Mouse (Mus musculus) thymus, adult 2 months (tissue): ENCODE measurements at regions not wholly inside any gene's neighbourhood (a gene's known extent, or its start where the extent isn't known, plus 50 kb on each side); places are given as distances from the start of the nearest gene placed in this dataset.

Experiments used
- DNase-seq: peaks from one replicate; pipeline ENCODE4 v3.0.0; 2021
- H3K27ac ChIP-seq: fragments of 200-500 bp; 2 replicates; pipeline ENCODE4 v1.5.1; 2012; ENCODE audit warnings: low read length, control low read depth; ENCODE audit not compliant: control insufficient read depth, insufficient read depth
- H3K27me3 ChIP-seq: fragments of 200-500 bp; 2 replicates; pipeline ENCODE4 v1.6.1; 2012; ENCODE audit warnings: mild to moderate bottlenecking, low read length, moderate library complexity, mixed read lengths; ENCODE audit not compliant: control insufficient read depth, insufficient read depth
- H3K36me3 ChIP-seq: fragments of 200-500 bp; 2 replicates; pipeline ENCODE4 v1.6.1; 2012; ENCODE audit warnings: mild to moderate bottlenecking, low read length, moderate library complexity; ENCODE audit not compliant: control insufficient read depth, insufficient read depth
- H3K4me1 ChIP-seq: fragments of 200-500 bp; replicated peaks from 2 replicates; pipeline ENCODE4 v1.6.1; 2012; ENCODE audit warnings: low read length; ENCODE audit not compliant: control insufficient read depth, insufficient read depth
- H3K4me3 ChIP-seq: fragments of 200-500 bp; 2 replicates; pipeline ENCODE4 v1.5.1; 2012; ENCODE audit warnings: mild to moderate bottlenecking, low read length, control low read depth, moderate library complexity; ENCODE audit not compliant: control insufficient read depth, insufficient read depth
- CTCF ChIP-seq: fragments of 200-500 bp; IDR thresholded peaks from 2 replicates; pipeline ENCODE4 v1.5.1; 2012; ENCODE audit warnings: mild to moderate bottlenecking, control low read depth, low read length, moderate library complexity, borderline replicate concordance; ENCODE audit not compliant: control insufficient read depth, poor library complexity, insufficient read depth; ENCODE audit errors: extremely low read depth
- POLR2A ChIP-seq: fragments of 200-500 bp; IDR thresholded peaks from 2 replicates; pipeline ENCODE4 v1.6.1; 2012; ENCODE audit warnings: mild to moderate bottlenecking, low read length, control low read depth, moderate library complexity; ENCODE audit not compliant: control insufficient read depth, poor library complexity, insufficient read depth; ENCODE audit errors: extremely low read depth
- WGBS: fragments of 180-500 bp; shearing (Covaris S2); methylation state at CpG from one replicate; pipeline ENCODE4 v1.1.7; 2018; 5-methylcytosine and 5-hydroxymethylcytosine counted together

GRCm38 (mm10) chr16:77827322-77828117 is 225.6 kb upstream of the Gm11146 start:
- Histone ChIP-seq H3K27me3 (no peaks in the 10 kb centered on the region), H3K27ac (no peak overlapping the region), H3K4me3 (no peak overlapping the region), H3K36me3 (no peaks in the 10 kb centered on the region), H3K4me1 (no peaks in the 10 kb centered on the region)
- WGBS, result 80% methylated on average over 4 of the region's 4 CpGs
- no peak for DNase-seq
- TF ChIP-seq POLR2A (no peak), CTCF (no peak)

- Histone ChIP-seq H3K27ac (no peak overlapping the region), H3K4me1 (no peaks in the 10 kb centered on the region), H3K27me3 (no peaks in the 10 kb centered on the region), H3K4me3 (no peak overlapping the region), H3K36me3 (no peaks in the 10 kb centered on the region)
- 90% methylated on average over 5 of the region's 5 CpGs for WGBS
- no peak for TF ChIP-seq POLR2A
- no peak for TF ChIP-seq CTCF
- DNase-seq, result no peak
Measured at GRCm38 (mm10) chr16:77799709-77800108, 197.8 kb upstream of the Gm11146 start.

GRCm38 (mm10) chr16:77796926-77797325 is 195.0 kb upstream of the Gm11146 start:
- no peak overlapping the region for H3K4me3 ChIP-seq
- no peaks in the 10 kb centered on the region for H3K27me3 ChIP-seq
- no peaks in the 10 kb centered on the region for H3K36me3 ChIP-seq
- WGBS, result 94% methylated on average over 4 of the region's 4 CpGs
- no peak for TF ChIP-seq CTCF
- no peak for TF ChIP-seq POLR2A
- DNase-seq, result no peak
- no peaks in the 10 kb centered on the region for H3K4me1 ChIP-seq
- no peak overlapping the region for H3K27ac ChIP-seq

- H3K4me3 ChIP-seq, result no peak overlapping the region
- TF ChIP-seq CTCF, result no peak
- TF ChIP-seq POLR2A, result no peak
- H3K4me1 ChIP-seq, result no peaks in the 10 kb centered on the region
- H3K27ac ChIP-seq, result no peak overlapping the region
- no peaks in the 10 kb centered on the region for H3K27me3 ChIP-seq
- H3K36me3 ChIP-seq, result no peaks in the 10 kb centered on the region
- WGBS, result 93% methylated on average over 5 of the region's 5 CpGs
- no peak for DNase-seq
Measured at GRCm38 (mm10) chr16:77789652-77790051, 187.8 kb upstream of the Gm11146 start.

GRCm38 (mm10) chr16:77789206-77789605 is 187.3 kb upstream of the Gm11146 start:
- Histone ChIP-seq H3K27me3 (no peaks in the 10 kb centered on the region), H3K27ac (no peak overlapping the region), H3K4me3 (no peak overlapping the region), H3K4me1 (no peaks in the 10 kb centered on the region), H3K36me3 (no peaks in the 10 kb centered on the region)
- 90% methylated on average over 2 of the region's 2 CpGs for WGBS
- DNase-seq, result no peak
- TF ChIP-seq POLR2A (no peak), CTCF (no peak)

- no peak for DNase-seq
- no peaks in the 10 kb centered on the region for H3K27me3 ChIP-seq
- TF ChIP-seq CTCF (no peak), POLR2A (no peak)
- H3K36me3 ChIP-seq, result no peaks in the 10 kb centered on the region
- H3K4me3 ChIP-seq, result no peak overlapping the region
- no peaks in the 10 kb centered on the region for H3K4me1 ChIP-seq
- H3K27ac ChIP-seq, result no peak overlapping the region
- WGBS, result 96% methylated on average over 6 of the region's 6 CpGs
Measured at GRCm38 (mm10) chr16:77788781-77789150, 186.9 kb upstream of the Gm11146 start.
